Mouse (Mus musculus): ENCODE measurements around the gene Apoe. TPM values are rescaled to one million over a fixed set of nuclear protein-coding genes. Genes with fewer than 3 reads are reported as not detected.
A peak's percentile ranks its signal among the peaks of the same experiment; 100 is the strongest.

Apoe gene
- polyA plus RNA-seq, 1 experiment from 2014 or later, result 470 TPM

DNA sequence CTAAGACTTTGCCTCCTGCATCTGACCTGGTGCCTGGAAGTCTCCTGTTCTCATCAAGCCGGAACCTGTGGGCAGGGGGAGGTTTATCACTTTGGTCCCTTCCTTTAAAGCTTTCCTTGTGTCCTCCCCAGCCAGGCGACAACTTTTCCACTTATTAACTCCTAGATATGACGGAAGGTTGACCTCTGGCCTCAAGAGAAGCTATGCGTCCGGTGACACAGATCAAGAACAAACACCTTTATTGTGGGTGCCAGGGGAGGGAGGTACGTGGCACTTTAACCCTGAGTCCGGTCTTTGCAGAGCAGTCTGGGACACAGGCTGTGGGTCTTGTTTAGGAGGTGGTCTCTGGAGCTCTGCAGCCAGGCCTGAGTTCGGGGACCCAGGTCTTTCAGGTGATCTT lies 21.1 kb downstream of the Apoe start, which contains the start of gene Apoc2:
TSS of gene Apoc2 (minus strand) at position 70 of the 400 bp plus-strand sequence.
- Histone ChIP-seq H3K36me3 (ENCODE audit: control insufficient read depth, insufficient read depth, low read length) (no peaks in the 10 kb centered on the region), H3K4me3 (ENCODE audit: low read length) (no peak within 1 kb of the TSS), H3K4me2 (ENCODE audit: low read depth, low read length) (no peak within 1 kb of the TSS), H3K27me3 (ENCODE audit: control insufficient read depth, insufficient read depth, low read depth, low read length) (no peaks in the 10 kb centered on the region), H3K4me1 (replicated peaks; ENCODE audit: control insufficient read depth, insufficient read depth, low read length) (no peaks in the 10 kb centered on the region), H3K9ac (ENCODE audit: low read length) (no peak within 1 kb of the TSS), H3K9me3 (ENCODE audit: control insufficient read depth, low read length) (no peaks in the 10 kb centered on the region), H3K27ac (ENCODE audit: low read length) (no peak within 1 kb of the TSS)
- no peak for ATAC-seq (ENCODE audit: low read depth)
- WGBS, result 50% methylated on average over 8 of the region's 8 CpGs

DNA sequence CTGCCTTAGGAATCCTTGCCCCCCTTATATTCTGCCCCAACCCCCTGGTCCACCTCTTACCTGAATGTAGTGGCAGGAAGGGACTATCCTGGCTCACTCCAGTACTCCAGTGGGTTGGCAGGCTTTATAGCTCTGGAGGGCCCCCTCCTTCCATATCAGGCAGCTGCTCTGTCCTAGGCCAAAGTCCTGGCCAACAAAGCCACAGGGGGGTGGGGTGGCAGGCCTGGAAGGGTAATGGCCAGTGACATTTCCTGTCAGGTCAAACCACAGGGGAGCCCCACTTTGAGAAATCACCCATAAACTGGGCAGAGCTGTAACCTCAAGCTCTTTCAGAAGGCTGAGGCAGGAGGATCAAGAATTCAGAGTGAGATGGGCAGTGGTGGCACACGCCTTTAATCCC lies 22.3 kb downstream of the Apoe start:
- Histone ChIP-seq H3K36me3 (ENCODE audit: control insufficient read depth, insufficient read depth, low read length) (no peaks in the 10 kb centered on the region), H3K9me3 (ENCODE audit: control insufficient read depth, low read length) (no peaks in the 10 kb centered on the region), H3K27me3 (ENCODE audit: control insufficient read depth, insufficient read depth, low read depth, low read length) (no peaks in the 10 kb centered on the region), H3K4me2 (ENCODE audit: low read depth, low read length) (no peak overlapping the region), H3K4me1 (replicated peaks; ENCODE audit: control insufficient read depth, insufficient read depth, low read length) (no peaks in the 10 kb centered on the region), H3K9ac (ENCODE audit: low read length) (no peak overlapping the region), H3K4me3 (ENCODE audit: low read length) (no peak overlapping the region), H3K27ac (ENCODE audit: low read length) (no peak overlapping the region)
- 71% methylated on average over 1 of the region's 1 CpGs for WGBS
- ATAC-seq (ENCODE audit: low read depth), result no peak

DNA sequence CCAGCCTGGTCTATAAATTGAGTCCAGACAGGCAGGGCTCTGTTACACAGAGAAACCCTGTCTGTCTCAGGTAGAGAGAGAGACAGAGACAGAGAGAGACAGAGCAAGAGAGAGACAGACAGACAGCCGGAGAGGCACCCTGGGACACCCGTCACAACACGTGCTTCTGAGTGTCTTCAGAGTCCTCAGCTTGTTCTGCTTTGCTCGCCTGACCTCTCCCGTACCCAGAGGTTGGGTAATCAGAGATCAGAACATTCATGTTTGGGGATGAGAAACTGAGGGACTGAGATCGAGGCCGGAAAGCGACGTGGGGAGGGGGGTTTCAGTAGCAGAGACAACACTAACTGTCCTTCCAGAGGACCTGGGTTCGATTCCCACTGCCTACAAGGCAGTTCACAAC lies 23.2 kb downstream of the Apoe start:
- Histone ChIP-seq H3K9ac (ENCODE audit: low read length) (no peak overlapping the region), H3K9me3 (ENCODE audit: control insufficient read depth, low read length) (no peaks in the 10 kb centered on the region), H3K4me2 (ENCODE audit: low read depth, low read length) (no peak overlapping the region), H3K27me3 (ENCODE audit: control insufficient read depth, insufficient read depth, low read depth, low read length) (no peaks in the 10 kb centered on the region), H3K4me3 (ENCODE audit: low read length) (no peak overlapping the region), H3K4me1 (replicated peaks; ENCODE audit: control insufficient read depth, insufficient read depth, low read length) (no peaks in the 10 kb centered on the region), H3K27ac (ENCODE audit: low read length) (no peak overlapping the region), H3K36me3 (ENCODE audit: control insufficient read depth, insufficient read depth, low read length) (no peaks in the 10 kb centered on the region)
- ATAC-seq (ENCODE audit: low read depth), result no peak
- 71% methylated on average over 10 of the region's 10 CpGs for WGBS

DNA sequence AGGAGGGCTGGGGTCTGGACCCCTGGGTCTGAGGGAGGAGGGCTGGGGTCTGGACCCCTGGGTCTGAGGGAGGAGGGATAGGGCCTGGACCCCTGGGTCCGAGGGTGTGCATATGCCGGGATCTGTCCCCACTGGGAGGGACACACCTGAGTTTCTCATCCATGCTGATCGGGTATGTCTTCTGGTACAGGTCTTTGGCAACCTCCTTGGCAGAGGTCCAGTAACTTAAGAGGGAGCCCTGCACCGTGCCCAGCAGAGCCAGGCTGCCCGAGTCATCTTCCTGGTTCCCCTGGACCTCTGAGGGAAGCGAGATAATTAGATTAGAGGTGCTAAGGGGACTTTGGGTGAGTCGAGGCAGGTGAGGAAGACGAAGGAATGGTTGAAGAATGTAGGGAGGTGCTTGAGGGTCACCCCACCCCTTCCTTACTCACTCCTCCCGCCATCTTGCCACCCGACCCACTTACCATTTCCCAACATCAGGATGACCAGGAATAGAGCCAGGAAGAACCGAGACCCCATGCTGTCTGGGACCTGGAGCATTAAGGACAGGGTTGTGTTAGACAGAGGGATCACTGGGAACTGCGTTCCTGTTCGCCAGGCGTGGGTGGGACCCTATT lies 25.8 kb downstream of the Apoe start:
- Histone ChIP-seq H3K4me3 (ENCODE audit: low read length) (no peak overlapping the region), H3K4me2 (ENCODE audit: low read depth, low read length) (no peak overlapping the region), H3K9ac (ENCODE audit: low read length) (no peak overlapping the region), H3K27me3 (ENCODE audit: control insufficient read depth, insufficient read depth, low read depth, low read length) (no peaks in the 10 kb centered on the region), H3K9me3 (ENCODE audit: control insufficient read depth, low read length) (no peaks in the 10 kb centered on the region), H3K4me1 (replicated peaks; ENCODE audit: control insufficient read depth, insufficient read depth, low read length) (peaks cover 5% of the 10 kb centered on the region), H3K36me3 (ENCODE audit: control insufficient read depth, insufficient read depth, low read length) (no peaks in the 10 kb centered on the region), H3K27ac (ENCODE audit: low read length) (no peak overlapping the region)
- 47% methylated on average over 14 of the region's 14 CpGs for WGBS
- no peak for ATAC-seq (ENCODE audit: low read depth)

DNA sequence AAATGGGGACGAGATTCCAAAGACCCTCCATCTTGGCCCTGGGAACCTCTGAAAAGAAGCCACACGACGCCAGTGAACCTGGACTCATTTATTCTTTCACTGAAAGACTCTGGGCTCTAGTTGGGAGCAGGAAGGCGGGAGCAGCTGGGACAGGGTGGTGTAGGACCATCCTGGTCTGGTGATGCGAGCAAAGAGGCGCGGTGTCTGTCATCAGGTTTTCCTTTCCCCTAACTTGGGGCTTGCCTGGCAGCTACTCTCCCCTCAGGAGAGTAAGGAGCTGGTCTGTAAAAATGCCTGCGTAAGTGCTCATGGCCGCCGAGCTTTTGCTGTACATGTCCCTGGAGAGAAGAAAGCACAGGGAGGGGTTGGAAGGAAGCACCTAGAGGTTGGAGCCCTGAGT lies 27.5 kb downstream of the Apoe start:
- WGBS, result 64% methylated on average over 10 of the region's 10 CpGs
- H3K9me3 ChIP-seq (ENCODE audit: control insufficient read depth, low read length), result no peaks in the 10 kb centered on the region
- H3K4me2 ChIP-seq (ENCODE audit: low read depth, low read length), result no peak overlapping the region
- H3K4me3 ChIP-seq (ENCODE audit: low read length), result no peak overlapping the region
- no peaks in the 10 kb centered on the region for H3K36me3 ChIP-seq (ENCODE audit: control insufficient read depth, insufficient read depth, low read length)
- H3K9ac ChIP-seq (ENCODE audit: low read length), result no peak overlapping the region
- H3K4me1 ChIP-seq (replicated peaks; ENCODE audit: control insufficient read depth, insufficient read depth, low read length), result peaks cover 5% of the 10 kb centered on the region
- ATAC-seq (ENCODE audit: low read depth), result no peak
- no peaks in the 10 kb centered on the region for H3K27me3 ChIP-seq (ENCODE audit: control insufficient read depth, insufficient read depth, low read depth, low read length)
- H3K27ac ChIP-seq (ENCODE audit: low read length), result no peak overlapping the region

DNA sequence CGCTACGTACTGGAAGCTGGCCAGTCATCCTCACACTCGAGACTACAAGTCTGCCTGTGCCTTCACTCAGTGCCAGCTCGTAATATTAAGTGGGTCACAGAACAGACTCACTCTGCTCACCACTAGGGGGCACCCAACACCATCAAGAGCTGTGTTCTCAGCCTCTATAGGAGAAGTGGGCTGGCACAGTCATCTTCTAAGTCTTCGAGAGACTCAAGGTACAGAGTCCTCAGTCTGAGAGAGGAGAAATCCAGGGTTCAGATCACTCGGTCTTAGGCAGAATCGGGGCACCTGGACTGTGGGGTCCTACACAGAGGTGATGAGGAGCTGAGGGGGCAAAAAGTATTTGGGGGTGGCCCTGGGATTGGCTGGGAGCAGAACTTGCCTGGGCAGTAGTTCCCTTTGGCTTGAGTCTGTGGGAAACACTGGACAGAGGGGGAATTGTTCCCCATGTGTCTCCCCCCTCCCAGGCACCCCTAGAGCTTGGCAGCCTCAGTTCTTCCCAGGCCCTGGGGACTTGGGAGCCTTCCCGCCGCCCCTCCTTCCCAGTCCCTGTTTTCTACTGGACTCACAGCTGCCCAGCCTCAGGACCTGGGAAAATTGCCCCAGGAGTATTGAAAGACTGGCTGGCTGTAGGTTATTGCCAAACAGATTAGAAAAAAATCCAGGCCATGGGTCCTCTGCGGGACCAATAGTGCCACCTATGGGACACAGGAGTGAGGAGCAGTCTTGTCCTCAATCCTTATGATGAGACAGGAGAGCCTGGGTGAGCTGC lies 29.9 kb downstream of the Apoe start:
- Histone ChIP-seq H3K4me2 (ENCODE audit: low read depth, low read length) (peak overlapping the region; percentile 46), H3K4me1 (replicated peaks; ENCODE audit: control insufficient read depth, insufficient read depth, low read length) (peaks cover 11% of the 10 kb centered on the region), H3K27ac (ENCODE audit: low read length) (peak overlapping the region; percentile 79), H3K4me3 (ENCODE audit: low read length) (peak overlapping the region; percentile 17; the same call in 1 of the 2 replicates), H3K36me3 (ENCODE audit: control insufficient read depth, insufficient read depth, low read length) (no peaks in the 10 kb centered on the region), H3K9me3 (ENCODE audit: control insufficient read depth, low read length) (no peaks in the 10 kb centered on the region), H3K27me3 (ENCODE audit: control insufficient read depth, insufficient read depth, low read depth, low read length) (no peaks in the 10 kb centered on the region), H3K9ac (ENCODE audit: low read length) (peak overlapping the region; percentile 61)
- peak; percentile 79 for ATAC-seq (ENCODE audit: low read depth)
- 8% methylated on average over 10 of the region's 10 CpGs for WGBS

DNA sequence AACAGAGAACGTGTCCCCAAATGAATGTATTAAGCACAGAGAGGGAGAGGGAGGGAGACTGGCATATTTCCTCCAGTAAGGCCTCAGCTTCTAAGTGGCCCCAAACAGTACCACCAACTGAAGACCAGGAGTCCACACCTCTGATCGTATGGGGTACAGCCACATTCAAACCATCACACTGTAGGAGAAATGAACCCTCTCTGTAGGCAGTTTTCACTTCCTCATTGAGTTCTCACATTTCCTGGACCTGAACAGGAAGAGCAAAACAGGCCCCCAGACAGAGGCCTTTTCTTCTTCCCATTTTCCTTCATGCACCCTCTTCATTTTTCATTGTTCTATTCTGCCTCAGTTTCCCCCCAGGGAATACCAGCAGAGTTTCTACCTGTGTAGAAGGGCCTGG lies 31.6 kb downstream of the Apoe start:
- H3K9me3 ChIP-seq (ENCODE audit: control insufficient read depth, low read length), result no peaks in the 10 kb centered on the region
- H3K27ac ChIP-seq (ENCODE audit: low read length), result no peak overlapping the region
- H3K4me3 ChIP-seq (ENCODE audit: low read length), result no peak overlapping the region
- ATAC-seq (ENCODE audit: low read depth), result no peak
- H3K36me3 ChIP-seq (ENCODE audit: control insufficient read depth, insufficient read depth, low read length), result no peaks in the 10 kb centered on the region
- 64% methylated on average over 2 of the region's 2 CpGs for WGBS
- no peak overlapping the region for H3K4me2 ChIP-seq (ENCODE audit: low read depth, low read length)
- H3K9ac ChIP-seq (ENCODE audit: low read length), result no peak overlapping the region
- peaks cover 20% of the 10 kb centered on the region for H3K4me1 ChIP-seq (replicated peaks; ENCODE audit: control insufficient read depth, insufficient read depth, low read length)
- H3K27me3 ChIP-seq (ENCODE audit: control insufficient read depth, insufficient read depth, low read depth, low read length), result no peaks in the 10 kb centered on the region

DNA sequence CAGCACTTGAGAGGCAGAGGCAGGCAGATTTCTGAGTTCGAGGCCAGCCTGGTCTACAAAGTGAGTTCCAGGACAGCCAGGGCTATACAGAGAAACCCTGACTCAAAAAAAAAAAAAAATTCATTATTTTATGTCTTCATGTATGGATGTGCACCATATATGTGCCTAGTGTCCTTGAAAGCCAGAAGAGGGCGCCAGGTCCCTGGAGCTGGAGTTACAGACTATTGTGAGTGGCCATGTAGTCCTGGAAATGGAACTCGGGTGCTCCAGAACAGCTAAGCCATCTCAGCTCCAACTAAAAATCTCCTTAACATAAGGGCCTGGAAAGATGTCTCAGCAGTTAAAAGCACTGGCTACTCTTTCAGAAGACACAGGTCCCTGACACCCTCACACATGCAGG lies 32.2 kb downstream of the Apoe start:
- no peak for ATAC-seq (ENCODE audit: low read depth)
- no peak overlapping the region for H3K4me2 ChIP-seq (ENCODE audit: low read depth, low read length)

DNA sequence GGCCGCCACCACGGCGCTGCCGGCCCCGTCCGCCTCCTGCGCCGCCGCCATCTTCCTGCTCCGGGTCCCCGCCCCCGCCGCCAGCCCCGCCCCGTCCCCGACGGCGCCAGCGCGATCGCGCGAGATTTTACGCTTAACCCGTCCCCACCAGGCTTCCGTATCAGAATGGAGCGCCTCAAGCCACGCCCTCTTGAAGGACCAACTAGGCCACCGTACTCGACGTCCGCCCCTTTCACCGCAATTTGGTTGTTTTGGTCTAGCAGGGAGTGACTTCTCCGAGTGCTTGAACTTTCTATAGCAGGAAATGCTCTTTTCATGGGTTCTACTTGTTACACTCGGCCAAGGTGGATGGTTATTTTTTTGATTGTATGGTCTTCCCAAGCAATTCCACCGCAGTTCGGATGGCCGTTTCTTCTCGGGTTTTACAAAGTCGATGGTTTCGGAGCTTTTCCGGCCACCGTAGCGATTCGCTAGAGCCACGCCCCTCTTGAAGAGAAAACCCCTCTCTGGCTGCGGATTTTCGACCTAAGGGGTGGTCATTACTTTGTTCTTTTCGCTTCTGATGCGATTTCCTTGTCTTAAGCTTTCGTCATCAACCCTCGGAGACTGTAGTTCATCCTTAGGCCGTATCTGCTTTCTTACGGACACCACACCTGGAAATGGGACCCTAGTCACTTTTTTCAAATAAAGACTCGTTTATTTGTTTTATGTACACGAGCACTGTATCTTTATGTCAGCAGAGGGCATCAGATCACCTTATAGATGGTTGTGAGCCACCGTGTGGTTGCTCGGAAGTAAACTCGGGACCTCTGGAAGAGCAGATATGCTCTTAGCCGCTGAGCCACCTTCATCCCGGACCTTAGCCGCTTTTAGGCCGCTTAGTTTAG lies 33.8 kb downstream of the Apoe start, which contains the start of gene Clptm1:
TSS of gene Clptm1 (minus strand) at position 79 of the 887 bp plus-strand sequence.
- H3K27me3 ChIP-seq (ENCODE audit: control insufficient read depth, insufficient read depth, low read depth, low read length), result no peaks in the 10 kb centered on the region
- peak within 1 kb of the TSS; percentile 94 for H3K4me2 ChIP-seq (ENCODE audit: low read depth, low read length)
- H3K9ac ChIP-seq (ENCODE audit: low read length), result peak within 1 kb of the TSS; percentile 99
- H3K36me3 ChIP-seq (ENCODE audit: control insufficient read depth, insufficient read depth, low read length), result peaks cover 4% of the 10 kb centered on the region; the same call in 1 of the 2 replicates
- H3K9me3 ChIP-seq (ENCODE audit: control insufficient read depth, low read length), result no peaks in the 10 kb centered on the region
- under 1% methylated on average over 61 of the region's 63 CpGs for WGBS
- H3K27ac ChIP-seq (ENCODE audit: low read length), result peak within 1 kb of the TSS; percentile 98
- H3K4me3 ChIP-seq (ENCODE audit: low read length), result peak within 1 kb of the TSS; percentile 99
- peaks cover 20% of the 10 kb centered on the region for H3K4me1 ChIP-seq (replicated peaks; ENCODE audit: control insufficient read depth, insufficient read depth, low read length)
- peak; percentile 91 for ATAC-seq (ENCODE audit: low read depth)

More for the DNA sequence above, 32.2 kb downstream of the Apoe start:
- H3K4me3 ChIP-seq (ENCODE audit: low read length), result no peak overlapping the region
- H3K9me3 ChIP-seq (ENCODE audit: control insufficient read depth, low read length), result no peaks in the 10 kb centered on the region
- H3K27ac ChIP-seq (ENCODE audit: low read length), result no peak overlapping the region
- peaks cover 20% of the 10 kb centered on the region for H3K4me1 ChIP-seq (replicated peaks; ENCODE audit: control insufficient read depth, insufficient read depth, low read length)
- H3K9ac ChIP-seq (ENCODE audit: low read length), result no peak overlapping the region
- H3K27me3 ChIP-seq (ENCODE audit: control insufficient read depth, insufficient read depth, low read depth, low read length), result no peaks in the 10 kb centered on the region
- WGBS, result 69% methylated on average over 3 of the region's 3 CpGs
- 0 out of 2 replicates have a peak, but pooled peaks cover 3% of the 10 kb centered on the region for H3K36me3 ChIP-seq (ENCODE audit: control insufficient read depth, insufficient read depth, low read length)
